Mouse (Mus musculus): ENCODE data around the gene Qrich1. TPM values are rescaled to one million over a fixed set of nuclear protein-coding genes. Genes with fewer than 3 reads are reported as not detected.
"Not testable (repeated sequence)": the region's sequence is repeated elsewhere in the genome, so short reads cannot be mapped to it uniquely, and the experiment has no call there.

The Qrich1 gene
- total RNA-seq, 2 experiments from 2014 or later = 67.6 to 81.9 TPM

- no peak for DNase-seq
Measured at GRCm38 (mm10) chr9:108587571-108588180, 71.1 kb downstream of the Qrich1 start.

- no peak for DNase-seq
Measured at GRCm38 (mm10) chr9:108589229-108589628, 72.6 kb downstream of the Qrich1 start.

- DNase-seq = no peak
Measured at GRCm38 (mm10) chr9:108591462-108591861, 74.9 kb downstream of the Qrich1 start.

- DNase-seq = no peak
Measured at GRCm38 (mm10) chr9:108594354-108594753, 77.7 kb downstream of the Qrich1 start.

- peak; percentile 72 for DNase-seq
Measured at GRCm38 (mm10) chr9:108596998-108597764, 80.6 kb downstream of the Qrich1 start, which contains the start of gene P4htm. TSS of gene P4htm (minus strand) at chr9:108597667.

GRCm38 (mm10) chr9:108599021-108599566, 82.5 kb downstream of the Qrich1 start:
- no peak for DNase-seq

GRCm38 (mm10) chr9:108600011-108600410, 83.4 kb downstream of the Qrich1 start:
- DNase-seq = no peak

- DNase-seq = no peak
Measured at GRCm38 (mm10) chr9:108601986-108602385, 85.4 kb downstream of the Qrich1 start.

- DNase-seq = not testable (repeated sequence)
Measured at GRCm38 (mm10) chr9:108607929-108608328, 91.3 kb downstream of the Qrich1 start.

- no peak for DNase-seq
Measured at GRCm38 (mm10) chr9:108608889-108609288, 92.3 kb downstream of the Qrich1 start.

Small RNA genes lying within 50 kb of the gene (microRNA-seq; reads per million reads assigned to microRNA genes)
- 0 to 0.64 reads per million in 2 experiments for gene Gm24083
- 0 reads per million in 2 experiments for gene Mir191
- gene Mir425 = 485 to 626 reads per million in 2 experiments

Other genes with a start within 250 kb of the Qrich1 start
- gene Nicn1, start 226.4 kb upstream of the Qrich1 start, total RNA-seq (2021) = 10 to 100 TPM in 1 of 2 experiments, 1 to 10 TPM in 1; 9.2 to 12.8 TPM
- 1 to 10 TPM in 1 of 2 experiments, under 1 TPM in 1; 0.82 to 2.4 TPM for gene Amt, start 220.0 kb upstream of the Qrich1 start, total RNA-seq (2021)
- 100 to 1,000 TPM; 211 to 226 TPM for gene Rhoa, start 210.7 kb upstream of the Qrich1 start, total RNA-seq (2021)
- gene Tcta, start 210.6 kb upstream of the Qrich1 start, total RNA-seq (2021) = 10 to 100 TPM; 21.7 to 25.0 TPM
- gene Gpx1, start 177.9 kb upstream of the Qrich1 start, total RNA-seq (2021) = 100 to 1,000 TPM in 1 of 2 experiments, 10 to 100 TPM in 1; 97.1 to 117 TPM
- 10 to 100 TPM; 63.4 to 71.6 TPM for gene Usp4, start 169.0 kb upstream of the Qrich1 start, total RNA-seq (2021)
- gene 1700102P08Rik, start 124.0 kb upstream of the Qrich1 start, total RNA-seq (2021) = under 1 TPM; 0.59 to 0.72 TPM
- under 1 TPM; 0.14 TPM for gene Ccdc36, start 88.3 kb upstream of the Qrich1 start, total RNA-seq (2021)
- gene BC048562, start 80.3 kb upstream of the Qrich1 start, total RNA-seq (2021) = not detected
- 10 to 100 TPM; 20.9 to 21.2 TPM for gene Ccdc71, start 56.3 kb upstream of the Qrich1 start, total RNA-seq (2021)
- 1 to 10 TPM; 8.0 to 8.8 TPM for gene Klhdc8b, start 55.2 kb upstream of the Qrich1 start, total RNA-seq (2021)
- 100 to 1,000 TPM; 156 to 169 TPM for gene Lamb2, start 37.1 kb upstream of the Qrich1 start, total RNA-seq (2021)
- gene Usp19, start 26.2 kb upstream of the Qrich1 start, total RNA-seq (2021) = 100 to 1,000 TPM in 1 of 2 experiments, 10 to 100 TPM in 1; 91.5 to 109 TPM
- gene Qars, start 9.1 kb upstream of the Qrich1 start, total RNA-seq (2021) = 10 to 100 TPM; 77.2 to 78.3 TPM
- 10 to 100 TPM; 57.2 to 76.4 TPM for gene Impdh2, start 43.5 kb downstream of the Qrich1 start, total RNA-seq (2021)
- gene Ndufaf3, start 50.6 kb downstream of the Qrich1 start, total RNA-seq (2021) = 10 to 100 TPM; 35.3 to 35.4 TPM
- gene Dalrd3, start 53.1 kb downstream of the Qrich1 start, total RNA-seq (2021) = 10 to 100 TPM in 1 of 2 experiments, 1 to 10 TPM in 1; 6.6 to 11.5 TPM
- 10 to 100 TPM; 12.4 to 17.3 TPM for gene Wdr6, start 61.9 kb downstream of the Qrich1 start, total RNA-seq (2021)
- gene P4htm, start 80.9 kb downstream of the Qrich1 start, total RNA-seq (2021) = 1 to 10 TPM; 4.8 to 6.6 TPM
- 10 to 100 TPM; 62.5 to 67.0 TPM for gene Arih2, start 132.6 kb downstream of the Qrich1 start, total RNA-seq (2021)
- 10 to 100 TPM; 63.7 to 69.4 TPM for gene Slc25a20, start 145.3 kb downstream of the Qrich1 start, total RNA-seq (2021)
- 100 to 1,000 TPM; 113 TPM for gene Prkar2a, start 172.5 kb downstream of the Qrich1 start, total RNA-seq (2021)